Mouse (Mus musculus) liver, embryonic 14.5 days (tissue): ENCODE results near the gene Mpv17.

Experiments
- CTCF ChIP-seq: IDR thresholded peaks from 2 replicates; pipeline ENCODE4 v1.5.1; 2016; ENCODE audit warnings: antibody characterized with exemption, low read depth, control low read depth
- EP300 ChIP-seq: IDR thresholded peaks from 2 replicates; pipeline ENCODE4 v1.6.1; 2016; ENCODE audit warnings: antibody characterized with exemption, low read depth

- TF ChIP-seq CTCF (peak; percentile 9; the same call in 1 of the 2 replicates), EP300 (no peak)
These were observed 59.0 kb downstream of the Mpv17 start for GRCm38 (mm10) chr5:31094799-31095691.
